Mouse (Mus musculus): ENCODE measurements at regions not wholly inside any gene's neighbourhood (a gene's known extent, or its start where the extent isn't known, plus 50 kb on each side); places are given as distances from the start of the nearest gene placed in this dataset.

GRCm38 (mm10) chr16:57823329-57823728 lies 68.8 kb upstream of the Col8a1 start:
- DNase-seq (ENCODE audit: low read depth, low spot score) = no peak

GRCm38 (mm10) chr16:57845416-57845815 lies 90.9 kb upstream of the Col8a1 start:
- no peak for DNase-seq (ENCODE audit: low read depth, low spot score)

- DNase-seq (ENCODE audit: low read depth, low spot score) = no peak
Measured at GRCm38 (mm10) chr16:57846386-57846785, 91.8 kb upstream of the Col8a1 start.

- no peak for DNase-seq (ENCODE audit: low read depth, low spot score)
Measured at GRCm38 (mm10) chr16:57851854-57852253, 97.3 kb upstream of the Col8a1 start.

GRCm38 (mm10) chr16:57852838-57853460 lies 98.4 kb upstream of the Col8a1 start:
- DNase-seq (ENCODE audit: low read depth, low spot score) = no peak

- DNase-seq (ENCODE audit: low read depth, low spot score) = no peak
Measured at GRCm38 (mm10) chr16:57853751-57854150, 99.2 kb upstream of the Col8a1 start.

- no peak for DNase-seq (ENCODE audit: low read depth, low spot score)
Measured at GRCm38 (mm10) chr16:57857071-57857470, 102.5 kb upstream of the Col8a1 start.

- DNase-seq (ENCODE audit: low read depth, low spot score) = no peak
Measured at GRCm38 (mm10) chr16:57858151-57858764, 103.7 kb upstream of the Col8a1 start.

- DNase-seq (ENCODE audit: low read depth, low spot score) = no peak
Measured at GRCm38 (mm10) chr16:57858765-57859201, 104.2 kb upstream of the Col8a1 start.

- DNase-seq (ENCODE audit: low read depth, low spot score) = no peak
Measured at GRCm38 (mm10) chr16:57863206-57863860, 108.8 kb upstream of the Col8a1 start.

- DNase-seq (ENCODE audit: low read depth, low spot score) = no peak
Measured at GRCm38 (mm10) chr16:57876857-57877256, 122.3 kb upstream of the Col8a1 start.

GRCm38 (mm10) chr16:57881575-57882094 lies 127.1 kb upstream of the Col8a1 start:
- DNase-seq (ENCODE audit: low read depth, low spot score) = no peak

- no peak for DNase-seq (ENCODE audit: low read depth, low spot score)
Measured at GRCm38 (mm10) chr16:57888138-57888537, 133.6 kb upstream of the Col8a1 start.

- no peak for DNase-seq (ENCODE audit: low read depth, low spot score)
Measured at GRCm38 (mm10) chr16:57888553-57888952, 134.0 kb upstream of the Col8a1 start.

GRCm38 (mm10) chr16:57890135-57890534 lies 135.6 kb upstream of the Col8a1 start:
- no peak for DNase-seq (ENCODE audit: low read depth, low spot score)

GRCm38 (mm10) chr16:57893111-57893510 lies 138.6 kb upstream of the Col8a1 start:
- DNase-seq (ENCODE audit: low read depth, low spot score) = no peak

GRCm38 (mm10) chr16:57893698-57894352 lies 139.3 kb upstream of the Col8a1 start:
- no peak for DNase-seq (ENCODE audit: low read depth, low spot score)

GRCm38 (mm10) chr16:57901006-57901405 lies 146.5 kb upstream of the Col8a1 start:
- DNase-seq (ENCODE audit: low read depth, low spot score) = no peak

- DNase-seq (ENCODE audit: low read depth, low spot score) = no peak
Measured at GRCm38 (mm10) chr16:57902498-57902897, 148.0 kb upstream of the Col8a1 start.

- DNase-seq (ENCODE audit: low read depth, low spot score) = no peak
Measured at GRCm38 (mm10) chr16:57912001-57912400, 157.5 kb upstream of the Col8a1 start.

- DNase-seq (ENCODE audit: low read depth, low spot score) = no peak
Measured at GRCm38 (mm10) chr16:57914506-57914905, 160.0 kb upstream of the Col8a1 start.

GRCm38 (mm10) chr16:57915451-57915850 lies 160.9 kb upstream of the Col8a1 start:
- DNase-seq (ENCODE audit: low read depth, low spot score) = no peak
